Comparison of ENCODE assay signal across 10 mouse cellular contexts in the genomic region with DNA sequence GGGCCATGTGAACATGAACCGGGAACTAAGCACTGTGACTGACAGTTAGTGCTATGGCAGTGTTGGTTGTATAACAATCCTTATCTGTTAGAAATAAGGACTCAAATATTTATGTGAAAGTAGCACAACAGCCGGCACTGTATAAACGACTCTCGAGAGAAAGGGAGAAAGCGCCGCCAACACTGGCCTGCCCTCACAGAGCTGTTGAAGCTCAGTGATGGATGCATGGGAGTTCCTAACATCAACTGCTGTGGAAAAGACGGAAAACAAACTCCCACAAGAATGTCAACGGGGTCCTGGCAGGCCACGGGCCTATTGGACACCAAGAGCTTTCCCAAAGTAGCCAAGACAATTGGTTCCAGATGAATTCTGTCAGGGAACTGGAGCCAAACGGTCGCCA. TPM values are rescaled to one million over a fixed set of nuclear protein-coding genes. Genes with fewer than 3 reads are reported as not detected.
DNase-seq lines count a peak whose midpoint lies in the region; ATAC-seq lines count a peak whose summit lies in the region.
"Had no signal": no experiment of that assay in that cellular context is flagged by ENCODE, and none has a peak within 500 bp of the region (broad histone marks: within the 10 kb centered on the region; RNA-seq: fewer than 3 reads in every experiment).

No protein-coding gene starts in this region.

- WGBS in hindbrain, embryonic 14.5 days, result 56% methylated on average over 11 of the region's 11 CpGs
- 61% methylated on average over 11 of the region's 11 CpGs for WGBS in hindbrain, embryonic 11.5 days

- no peak overlapping the region for H3K27ac ChIP-seq in hindbrain, embryonic 14.5 days
- no peak overlapping the region for H3K27ac ChIP-seq in hindbrain, embryonic 11.5 days (ENCODE audit: low read depth, low read length)
- H3K27ac ChIP-seq: liver, embryonic 15.5 days had no signal

- H3K9ac ChIP-seq in hindbrain, embryonic 14.5 days, result 0 out of 2 replicates have a peak overlapping the region, but pooled peaks have one; percentile 28
- H3K9ac ChIP-seq in hindbrain, embryonic 11.5 days (ENCODE audit: low read depth, low read length), result no peak overlapping the region
- H3K9ac ChIP-seq: liver, embryonic 15.5 days had no signal

- H3K4me1 ChIP-seq in hindbrain, embryonic 14.5 days (replicated peaks; ENCODE audit: control insufficient read depth, insufficient read depth, low read length), result peaks cover 12% of the 10 kb centered on the region
- H3K4me1 ChIP-seq in hindbrain, embryonic 11.5 days (replicated peaks; ENCODE audit: control insufficient read depth, insufficient read depth, low read length), result peaks cover 2% of the 10 kb centered on the region; the same call in 1 of the 2 replicates

- H3K9me3 ChIP-seq in hindbrain, embryonic 14.5 days (ENCODE audit: control insufficient read depth, low read length), result no peaks in the 10 kb centered on the region
- no peaks in the 10 kb centered on the region for H3K9me3 ChIP-seq in hindbrain, embryonic 11.5 days (ENCODE audit: control insufficient read depth, low read length)
- H3K9me3 ChIP-seq: G1E; liver, embryonic 15.5 days had no signal

- no peak for DNase-seq in hindbrain, embryonic 14.5 days (ENCODE audit: low spot score)
- DNase-seq in hindbrain, embryonic 11.5 days (ENCODE audit: low spot score), result no peak
- DNase-seq in gastrocnemius, adult 8-10 months (ENCODE audit: low spot score in 2 of 2), result peak; percentile 44 to 54
- DNase-seq in kidney, postnatal 25 days, result peak; percentile 38 to 71
- DNase-seq in ovary, adult 18-20 months (ENCODE audit: low spot score), result peak; percentile 62
- DNase-seq in layer of hippocampus, postnatal 10 days (ENCODE audit: low spot score in 2 of 2), result no peak
- DNase-seq in testis, postnatal 14 days (ENCODE audit: low spot score), result no peak

- no peak overlapping the region for H3K4me3 ChIP-seq in hindbrain, embryonic 14.5 days (replicated peaks; ENCODE audit: low read length)
- H3K4me3 ChIP-seq in hindbrain, embryonic 11.5 days (ENCODE audit: low read depth, low read length), result no peak overlapping the region
- H3K4me3 ChIP-seq: liver, embryonic 15.5 days had no signal

- no peak overlapping the region for H3K4me2 ChIP-seq in hindbrain, embryonic 14.5 days (replicated peaks)
- no peak overlapping the region for H3K4me2 ChIP-seq in hindbrain, embryonic 11.5 days (replicated peaks; ENCODE audit: low read depth, low read length)
- H3K4me2 ChIP-seq: liver, embryonic 15.5 days had no signal

- H3K27me3 ChIP-seq in hindbrain, embryonic 14.5 days (ENCODE audit: control insufficient read depth, insufficient read depth, low read length), result no peaks in the 10 kb centered on the region
- H3K27me3 ChIP-seq in hindbrain, embryonic 11.5 days (ENCODE audit: control insufficient read depth, insufficient read depth, low read length), result no peaks in the 10 kb centered on the region
- H3K27me3 ChIP-seq: liver, embryonic 15.5 days had no signal

- H3K36me3 ChIP-seq in hindbrain, embryonic 14.5 days (replicated peaks; ENCODE audit: control insufficient read depth, insufficient read depth), result 0 out of 2 replicates have a peak, but pooled peaks cover 6% of the 10 kb centered on the region
- H3K36me3 ChIP-seq in hindbrain, embryonic 11.5 days (ENCODE audit: control insufficient read depth, insufficient read depth, low read length), result no peaks in the 10 kb centered on the region

- ATAC-seq in hindbrain, embryonic 14.5 days (ENCODE audit: low FRiP score), result no peak
- no peak for ATAC-seq in hindbrain, embryonic 11.5 days (ENCODE audit: low FRiP score)
- ATAC-seq in megakaryocyte progenitor cell, adult 5-6 weeks (replicated peaks; ENCODE audit: poor library complexity), result no peak

RNA-seq across cellular contexts. Expression of a gene that starts 2.8 kb away (rescaled TPM):
- polyA plus RNA-seq in hindbrain, embryonic 14.5 days (2014; fragmentation: Nextera tagmentation; extraction: Ambion mirVana), result 91.0 and 93.5 TPM in 2 replicates
- 105 TPM in 2 replicates for polyA plus RNA-seq in hindbrain, embryonic 11.5 days (2014; fragmentation: Nextera tagmentation; extraction: Ambion mirVana)
- total RNA-seq in gastrocnemius, adult 8-10 months (2022), result 10 to 100 TPM; 34.6 to 42.1 (median 38.3) TPM
- total RNA-seq in layer of hippocampus, postnatal 10 days (2021), result 10 to 100 TPM; 60.7 to 63.1 TPM
- total RNA-seq in megakaryocyte progenitor cell, adult 5-6 weeks (2015), result 114 and 146 TPM in 2 replicates
- total RNA-seq in megakaryocyte progenitor cell, adult 5-6 weeks (2017), result 34.9 and 61.8 TPM in 2 replicates

RNA-seq across cellular contexts. Expression of a gene that starts 3.1 kb away (rescaled TPM):
- polyA plus RNA-seq in hindbrain, embryonic 14.5 days (2014; fragmentation: Nextera tagmentation; extraction: Ambion mirVana), result 16.0 and 21.3 TPM in 2 replicates
- polyA plus RNA-seq in hindbrain, embryonic 11.5 days (2014; fragmentation: Nextera tagmentation; extraction: Ambion mirVana), result 20.8 and 28.6 TPM in 2 replicates
- total RNA-seq in gastrocnemius, adult 8-10 months (2022), result 10 to 100 TPM; 10.4 to 16.9 (median 13.7) TPM
- 10 to 100 TPM; 12.2 to 17.3 TPM for total RNA-seq in layer of hippocampus, postnatal 10 days (2021)
- 57.5 and 59.3 TPM in 2 replicates for total RNA-seq in megakaryocyte progenitor cell, adult 5-6 weeks (2015)
- total RNA-seq in megakaryocyte progenitor cell, adult 5-6 weeks (2017), result 23.4 and 25.8 TPM in 2 replicates

RNA-seq across cellular contexts. Expression of a gene that starts 12.4 kb away (rescaled TPM):
- polyA plus RNA-seq in hindbrain, embryonic 14.5 days (2014; fragmentation: Nextera tagmentation; extraction: Ambion mirVana), result 0.47 and 0.48 TPM in 2 replicates
- polyA plus RNA-seq in hindbrain, embryonic 11.5 days (2014; fragmentation: Nextera tagmentation; extraction: Ambion mirVana), result 0.51 and 1.1 TPM in 2 replicates
- total RNA-seq in gastrocnemius, adult 8-10 months (2022), result under 1 TPM; 0.21 to 0.39 (median 0.31) TPM
- total RNA-seq in layer of hippocampus, postnatal 10 days (2021), result 1,000 to 10,000 TPM; 1,094 to 1,136 TPM
- total RNA-seq in megakaryocyte progenitor cell, adult 5-6 weeks (2015), result 0.07 TPM in 1 of 2 replicates, not detected in the other
- not detected in 2 replicates for total RNA-seq in megakaryocyte progenitor cell, adult 5-6 weeks (2017)
- polyA plus RNA-seq: liver, embryonic 15.5 days had no signal

RNA-seq across cellular contexts. Expression of a gene that starts 15.1 kb away (rescaled TPM):
- 1.7 and 1.8 TPM in 2 replicates for polyA plus RNA-seq in hindbrain, embryonic 14.5 days (2014; fragmentation: Nextera tagmentation; extraction: Ambion mirVana)
- polyA plus RNA-seq in hindbrain, embryonic 11.5 days (2014; fragmentation: Nextera tagmentation; extraction: Ambion mirVana), result 1.5 and 1.6 TPM in 2 replicates
- total RNA-seq in gastrocnemius, adult 8-10 months (2022), result 1 to 10 TPM in 3 of 4 experiments, under 1 TPM in 1; 0.94 to 2.7 (median 2.3) TPM
- 1 to 10 TPM; 4.3 to 6.0 TPM for total RNA-seq in layer of hippocampus, postnatal 10 days (2021)
- total RNA-seq in megakaryocyte progenitor cell, adult 5-6 weeks (2015), result 8.2 and 8.5 TPM in 2 replicates
- total RNA-seq in megakaryocyte progenitor cell, adult 5-6 weeks (2017), result 4.7 and 7.0 TPM in 2 replicates

RNA-seq across cellular contexts. Expression of a gene that starts 15.3 kb away (rescaled TPM):
- polyA plus RNA-seq in hindbrain, embryonic 14.5 days (2014; fragmentation: Nextera tagmentation; extraction: Ambion mirVana), result 0.22 TPM in 1 of 2 replicates, not detected in the other
- 0.47 TPM in 1 of 2 replicates, not detected in the other for polyA plus RNA-seq in hindbrain, embryonic 11.5 days (2014; fragmentation: Nextera tagmentation; extraction: Ambion mirVana)
- total RNA-seq in gastrocnemius, adult 8-10 months (2022), result not detected
- not detected for total RNA-seq in layer of hippocampus, postnatal 10 days (2021)
- total RNA-seq in megakaryocyte progenitor cell, adult 5-6 weeks (2015), result not detected in 2 replicates
- 1.4 TPM in 1 of 2 replicates, not detected in the other for total RNA-seq in megakaryocyte progenitor cell, adult 5-6 weeks (2017)
- polyA plus RNA-seq: liver, embryonic 15.5 days had no signal

Comparison
In these comparisons a context has a peak if more than half of its experiments do, and no peak if none do; other contexts are left out.
1. DNase-seq: peak in gastrocnemius, adult 8-10 months (2 of 2), kidney, postnatal 25 days (2 of 2) and ovary, adult 18-20 months (single experiment); none in hindbrain, embryonic 14.5 days (single experiment), hindbrain, embryonic 11.5 days (single experiment), layer of hippocampus, postnatal 10 days (0 of 2) and testis, postnatal 14 days (single experiment).
2. RNA of a gene that starts 12.4 kb away (total RNA-seq): 1,094 to 1,136 TPM in layer of hippocampus, postnatal 10 days; 0.21 to 0.39 TPM in gastrocnemius, adult 8-10 months and 0.07 TPM in megakaryocyte progenitor cell, adult 5-6 weeks; every median in the first group is over 100 times any median in the second.